Mouse (Mus musculus) neural tube, embryonic 12.5 days (tissue): ENCODE measurements around the gene Gatc. TPM values are rescaled to one million over a fixed set of nuclear protein-coding genes. Genes with fewer than 3 reads are reported as not detected.
"Not testable (repeated sequence)": the region's sequence is repeated elsewhere in the genome, so short reads cannot be mapped to it uniquely, and the experiment has no call there.

Experiments
- ATAC-seq: fragments of 200-750 bp; cut with Nextera tagmentation; 2 replicates; pipeline ENCODE4 v1.8.0; 2017; ENCODE audit warnings: low read depth, mild to moderate bottlenecking, moderate TSS enrichment, moderate library complexity; ENCODE audit not compliant: low FRiP score
- H3K27ac ChIP-seq: fragments of 300-500 bp; sonication (generic); 2 replicates; pipeline ENCODE4 v1.5.1; 2016
- H3K27me3 ChIP-seq: fragments of 300-500 bp; sonication (generic); replicated peaks from 2 replicates; pipeline ENCODE4 v1.6.1; 2016; ENCODE audit warnings: mild to moderate bottlenecking
- H3K36me3 ChIP-seq: fragments of 300-500 bp; sonication (generic); 2 replicates; pipeline ENCODE4 v1.6.1; 2016; ENCODE audit warnings: mild to moderate bottlenecking
- H3K4me1 ChIP-seq: fragments of 300-500 bp; sonication (generic); 2 replicates; pipeline ENCODE4 v1.6.1; 2016
- H3K4me2 ChIP-seq: fragments of 300-500 bp; sonication (generic); replicated peaks from 2 replicates; pipeline ENCODE4 v1.6.1; 2016; ENCODE audit warnings: mild to moderate bottlenecking
- H3K4me3 ChIP-seq: fragments of 300-500 bp; sonication (generic); 2 replicates; pipeline ENCODE4 v1.5.1; 2016
- H3K9ac ChIP-seq: fragments of 300-500 bp; sonication (generic); 2 replicates; pipeline ENCODE4 v1.6.1; 2016; ENCODE audit warnings: mild to moderate bottlenecking
- H3K9me3 ChIP-seq: fragments of 300-500 bp; sonication (generic); 2 replicates; pipeline ENCODE4 v1.6.1; 2016; ENCODE audit warnings: mild to moderate bottlenecking
- WGBS: fragments of 180-500 bp; shearing (Covaris S2); methylation state at CpG from one replicate; pipeline ENCODE4 v1.1.7; 2016; 5-methylcytosine and 5-hydroxymethylcytosine counted together
- polyA plus RNA-seq: library from polyadenylated mRNA; unstranded; fragments of >200 nt; fragmentation: Nextera tagmentation; extraction: Ambion mirVana; gene quantifications from 2 replicates; pipeline ENCODE4 v1.2.1, GENCODE M21; 2016

Gene Gatc
- 31.2 and 35.3 TPM in 2 replicates for polyA plus RNA-seq

DNA sequence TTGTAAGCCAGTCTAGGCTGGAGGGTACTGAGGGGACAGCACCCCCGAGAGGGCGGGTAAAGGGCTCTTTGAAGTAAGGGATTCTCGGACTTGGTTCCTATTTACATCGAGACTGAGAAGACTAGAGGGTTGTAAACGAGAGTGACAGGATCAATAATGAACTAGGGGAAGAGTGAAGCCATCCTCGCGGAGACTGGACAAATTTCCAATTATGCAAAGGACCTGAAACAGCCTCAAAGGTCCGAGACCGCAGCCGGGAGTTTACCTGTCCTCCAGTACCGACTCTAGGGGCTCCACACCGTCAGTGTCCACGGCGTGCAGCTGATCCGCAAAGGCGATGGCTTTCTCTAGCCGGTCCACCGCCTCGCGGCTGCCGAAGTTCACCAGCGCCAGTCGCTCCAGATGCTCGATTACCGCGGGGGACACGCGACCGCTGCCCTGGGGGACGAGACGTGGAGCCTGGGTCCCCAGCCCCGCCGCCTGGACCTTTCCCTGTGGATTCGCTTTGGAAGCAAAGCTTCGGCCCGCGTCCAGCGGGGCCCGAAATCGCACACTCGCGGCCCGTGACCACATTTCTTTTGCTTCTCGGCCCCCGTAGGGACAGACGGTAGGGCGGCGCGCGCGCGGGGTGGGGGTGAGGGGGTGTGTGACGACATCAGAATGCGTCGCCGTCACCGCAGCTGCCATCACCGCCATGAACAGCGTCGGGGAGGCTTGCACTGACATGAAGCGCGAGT is at the start of gene Gatc, which contains the start of gene Triap1:
TSS of gene Gatc (minus strand) at position 602 of the 737 bp plus-strand sequence.
TSS of gene Triap1 (plus strand) at position 649 of the 737 bp plus-strand sequence.
- H3K36me3 ChIP-seq: peaks cover 53% of the 10 kb centered on the region
- H3K4me3 ChIP-seq: peak within 1 kb of the TSS; percentile 78
- under 1% methylated on average over 62 of the region's 62 CpGs for WGBS
- peaks cover 18% of the 10 kb centered on the region for H3K4me1 ChIP-seq
- peak; percentile 91 for ATAC-seq
- no peaks in the 10 kb centered on the region for H3K27me3 ChIP-seq
- H3K9me3 ChIP-seq: no peaks in the 10 kb centered on the region
- H3K4me2 ChIP-seq: peak within 1 kb of the TSS; percentile 61
- H3K27ac ChIP-seq: peak within 1 kb of the TSS; percentile 57; the same call in 1 of the 2 replicates
- H3K9ac ChIP-seq: peak within 1 kb of the TSS; percentile 76

DNA sequence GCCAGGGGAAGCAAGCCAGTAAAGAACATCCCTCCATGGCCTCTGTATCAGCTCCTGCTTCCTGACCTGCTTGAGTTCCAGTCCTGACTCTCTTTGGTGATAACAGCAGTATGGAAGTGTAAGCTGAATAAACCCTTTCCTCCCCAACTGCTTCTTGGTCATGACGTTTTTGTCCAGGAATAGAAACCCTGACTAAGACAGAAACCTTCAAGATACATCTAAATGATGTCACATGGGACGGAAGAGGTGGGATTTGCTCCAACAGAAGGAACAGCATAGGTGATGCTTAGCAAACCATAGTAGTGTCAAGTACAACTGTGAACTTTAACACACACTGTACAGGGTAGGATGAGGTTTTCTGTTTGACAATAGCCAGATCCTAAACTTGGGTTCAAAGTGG is 37.9 kb upstream of the Gatc start:
- H3K9ac ChIP-seq, ATAC-seq, H3K27ac ChIP-seq, H3K27me3 ChIP-seq, H3K4me2 ChIP-seq, H3K36me3 ChIP-seq, H3K4me3 ChIP-seq, H3K4me1 ChIP-seq, H3K9me3 ChIP-seq: not testable (repeated sequence)
- WGBS: 79% methylated on average over 2 of the region's 2 CpGs

DNA sequence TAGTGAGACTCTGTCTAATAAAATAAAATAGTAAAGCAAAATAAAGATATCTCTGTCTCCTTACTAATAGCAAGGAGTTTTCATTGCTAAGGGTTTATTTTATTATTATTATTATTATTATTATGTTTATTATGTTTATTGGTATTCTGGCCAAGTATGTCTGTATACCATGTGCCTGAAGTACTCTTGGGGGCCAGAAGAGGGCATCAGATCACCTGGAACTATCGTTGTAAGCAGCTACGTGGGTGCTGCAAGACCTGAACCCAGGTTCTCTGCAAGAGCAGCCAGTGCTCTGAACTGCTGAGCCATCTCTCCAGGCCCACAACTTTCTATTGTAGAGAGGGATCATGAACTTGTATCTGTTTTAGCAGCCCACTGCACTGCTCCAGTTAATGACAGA is 34.5 kb upstream of the Gatc start:
- Histone ChIP-seq H3K36me3 (no peaks in the 10 kb centered on the region), H3K4me1 (peaks cover 11% of the 10 kb centered on the region; the same call in 1 of the 2 replicates), H3K9me3 (no peaks in the 10 kb centered on the region), H3K27ac (no peak overlapping the region), H3K9ac (no peak overlapping the region), H3K27me3 (no peaks in the 10 kb centered on the region), H3K4me2 (no peak overlapping the region), H3K4me3 (no peak overlapping the region)
- WGBS: 93% methylated on average over 2 of the region's 2 CpGs
- no peak for ATAC-seq

DNA sequence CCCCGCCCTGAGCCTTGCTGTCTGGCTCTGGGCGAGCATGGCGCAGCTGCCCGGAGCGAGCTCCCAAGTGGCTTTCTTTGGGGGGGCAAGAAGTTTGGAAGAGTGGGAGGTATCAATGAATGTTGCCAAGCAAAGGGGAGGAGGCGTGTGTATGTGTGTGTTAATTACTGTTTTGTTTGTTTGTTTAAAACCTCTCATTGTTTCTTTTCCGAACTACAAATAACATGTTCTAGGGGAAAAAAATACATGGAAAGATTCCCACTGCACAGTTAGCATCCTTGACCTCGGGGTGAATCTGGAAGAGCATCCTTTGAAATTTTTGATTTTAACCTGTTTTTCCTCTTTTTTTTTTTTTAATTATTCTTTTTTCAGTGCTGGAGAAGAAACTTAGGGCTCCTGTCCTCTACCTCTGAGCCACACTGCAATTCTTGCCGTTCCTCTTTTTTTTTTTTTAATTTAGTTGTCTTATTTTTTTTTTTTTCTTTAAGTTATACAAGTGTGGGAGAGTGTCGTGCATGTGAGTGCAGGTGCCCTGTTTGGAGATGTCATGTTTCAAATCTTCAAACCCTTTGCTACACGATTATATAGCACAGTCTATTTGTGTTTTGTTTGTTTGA is 33.3 kb upstream of the Gatc start:
- peak overlapping the region; percentile 11; the same call in 1 of the 2 replicates for H3K4me3 ChIP-seq
- H3K4me1 ChIP-seq: peaks cover 11% of the 10 kb centered on the region; the same call in 1 of the 2 replicates
- 9% methylated on average over 11 of the region's 11 CpGs for WGBS
- 0 out of 2 replicates have a peak overlapping the region, but pooled peaks have one; percentile 26 for H3K27ac ChIP-seq
- H3K9me3 ChIP-seq: no peaks in the 10 kb centered on the region
- H3K36me3 ChIP-seq: no peaks in the 10 kb centered on the region
- peak overlapping the region; percentile 48; the same call in 1 of the 2 replicates for H3K9ac ChIP-seq
- ATAC-seq: no peak; the same call in 1 of the 2 replicates
- H3K4me2 ChIP-seq: peak overlapping the region; percentile 62
- no peaks in the 10 kb centered on the region for H3K27me3 ChIP-seq

DNA sequence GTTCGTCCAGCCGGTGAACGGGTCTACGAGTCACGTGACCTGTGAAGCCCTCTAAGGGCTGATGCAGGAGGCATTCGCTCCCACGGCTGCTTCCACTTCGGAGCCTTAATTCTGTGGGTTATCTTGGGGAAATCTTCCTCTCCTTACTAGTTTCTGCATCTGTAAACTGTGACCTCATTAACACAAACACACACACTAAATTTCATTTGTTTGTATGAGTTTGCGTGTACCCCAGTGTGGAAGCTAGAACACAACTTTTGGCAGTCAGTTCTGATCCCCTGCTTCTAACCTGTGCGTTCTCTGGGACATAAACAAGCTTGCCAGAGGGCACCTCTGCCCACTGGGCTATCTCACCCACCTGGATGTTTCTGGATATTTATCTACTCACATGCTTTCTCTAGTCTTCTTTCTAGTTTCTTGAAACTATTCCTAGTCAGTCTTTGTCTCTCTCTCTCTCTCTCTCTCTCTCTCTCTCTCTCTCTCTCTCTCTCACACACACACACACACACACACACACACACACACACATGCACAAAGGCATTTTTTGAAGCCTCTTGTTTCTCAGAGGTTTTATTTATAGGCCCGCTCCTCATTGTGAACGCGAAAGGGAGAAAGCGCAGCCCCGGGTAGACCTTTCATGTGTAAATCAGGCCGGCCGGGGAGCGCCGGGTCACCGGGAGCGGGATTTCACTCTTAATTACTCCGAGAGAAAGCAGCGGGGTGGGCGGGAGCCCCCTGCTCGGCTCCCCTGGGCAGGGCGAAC is 32.6 kb upstream of the Gatc start:
- no peaks in the 10 kb centered on the region for H3K9me3 ChIP-seq
- WGBS: 10% methylated on average over 26 of the region's 26 CpGs
- peak overlapping the region; percentile 62 for H3K4me2 ChIP-seq
- ATAC-seq: peak; percentile 82
- peak overlapping the region; percentile 48; the same call in 1 of the 2 replicates for H3K9ac ChIP-seq
- H3K27ac ChIP-seq: 0 out of 2 replicates have a peak overlapping the region, but pooled peaks have one; percentile 51
- peaks cover 11% of the 10 kb centered on the region; the same call in 1 of the 2 replicates for H3K4me1 ChIP-seq
- peak overlapping the region; percentile 11; the same call in 1 of the 2 replicates for H3K4me3 ChIP-seq
- H3K27me3 ChIP-seq: no peaks in the 10 kb centered on the region
- H3K36me3 ChIP-seq: no peaks in the 10 kb centered on the region

DNA sequence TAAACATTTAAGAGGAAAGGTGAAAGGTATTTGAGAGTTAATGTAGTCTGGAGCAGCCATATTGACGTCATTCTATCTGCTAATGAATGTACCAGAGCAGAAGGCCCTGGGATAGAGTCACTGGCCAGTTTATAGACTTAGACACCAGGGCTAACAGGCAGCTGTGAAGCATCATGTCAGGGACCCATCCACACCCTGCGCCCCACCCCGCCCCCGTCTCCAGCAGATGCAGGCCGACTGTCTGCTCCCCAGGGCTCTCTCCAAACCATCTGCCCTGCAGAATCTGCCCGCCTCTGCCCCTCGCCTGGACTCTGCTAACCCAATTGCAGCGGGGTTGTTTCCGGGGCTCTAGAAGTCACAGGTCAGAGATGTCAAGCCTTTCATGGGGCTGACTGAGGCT is 30.8 kb upstream of the Gatc start:
- H3K4me1 ChIP-seq: peaks cover 11% of the 10 kb centered on the region; the same call in 1 of the 2 replicates
- no peak for ATAC-seq
- WGBS: 21% methylated on average over 9 of the region's 9 CpGs
- no peak overlapping the region; the same call in none of the 2 replicates for H3K27ac ChIP-seq
- H3K36me3 ChIP-seq: no peaks in the 10 kb centered on the region
- H3K4me2 ChIP-seq: no peak overlapping the region
- H3K27me3 ChIP-seq: no peaks in the 10 kb centered on the region
- H3K9me3 ChIP-seq: no peaks in the 10 kb centered on the region
- H3K9ac ChIP-seq: 0 out of 2 replicates have a peak overlapping the region, but pooled peaks have one; percentile 17
- H3K4me3 ChIP-seq: no peak overlapping the region

DNA sequence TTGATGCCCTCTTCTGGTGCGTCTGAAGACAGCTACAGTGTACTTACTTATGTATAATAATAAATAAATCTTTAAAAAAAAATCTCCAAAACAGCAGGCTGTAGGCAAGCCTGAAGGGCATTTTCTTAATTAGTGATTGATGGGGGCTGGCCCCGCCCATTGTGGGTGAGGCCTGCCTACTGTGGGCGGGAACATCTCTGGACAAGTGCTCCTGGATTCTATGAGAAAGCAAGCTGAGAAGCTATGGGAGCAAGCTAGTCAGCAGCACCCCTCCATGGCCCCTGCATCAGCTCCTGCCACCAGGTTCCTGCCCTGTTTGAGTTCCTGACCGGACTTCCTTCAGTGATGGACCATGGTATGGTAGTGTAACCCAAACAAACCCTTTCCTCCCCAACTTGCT is 23.8 kb upstream of the Gatc start:
- no peak for ATAC-seq
- Histone ChIP-seq H3K27ac (no peak overlapping the region), H3K4me2 (no peak overlapping the region), H3K27me3 (no peaks in the 10 kb centered on the region), H3K9me3 (no peaks in the 10 kb centered on the region), H3K9ac (no peak overlapping the region), H3K4me1 (peaks cover 8% of the 10 kb centered on the region; the same call in 1 of the 2 replicates), H3K36me3 (no peaks in the 10 kb centered on the region), H3K4me3 (no peak overlapping the region)
- 89% methylated on average over 4 of the region's 4 CpGs for WGBS

DNA sequence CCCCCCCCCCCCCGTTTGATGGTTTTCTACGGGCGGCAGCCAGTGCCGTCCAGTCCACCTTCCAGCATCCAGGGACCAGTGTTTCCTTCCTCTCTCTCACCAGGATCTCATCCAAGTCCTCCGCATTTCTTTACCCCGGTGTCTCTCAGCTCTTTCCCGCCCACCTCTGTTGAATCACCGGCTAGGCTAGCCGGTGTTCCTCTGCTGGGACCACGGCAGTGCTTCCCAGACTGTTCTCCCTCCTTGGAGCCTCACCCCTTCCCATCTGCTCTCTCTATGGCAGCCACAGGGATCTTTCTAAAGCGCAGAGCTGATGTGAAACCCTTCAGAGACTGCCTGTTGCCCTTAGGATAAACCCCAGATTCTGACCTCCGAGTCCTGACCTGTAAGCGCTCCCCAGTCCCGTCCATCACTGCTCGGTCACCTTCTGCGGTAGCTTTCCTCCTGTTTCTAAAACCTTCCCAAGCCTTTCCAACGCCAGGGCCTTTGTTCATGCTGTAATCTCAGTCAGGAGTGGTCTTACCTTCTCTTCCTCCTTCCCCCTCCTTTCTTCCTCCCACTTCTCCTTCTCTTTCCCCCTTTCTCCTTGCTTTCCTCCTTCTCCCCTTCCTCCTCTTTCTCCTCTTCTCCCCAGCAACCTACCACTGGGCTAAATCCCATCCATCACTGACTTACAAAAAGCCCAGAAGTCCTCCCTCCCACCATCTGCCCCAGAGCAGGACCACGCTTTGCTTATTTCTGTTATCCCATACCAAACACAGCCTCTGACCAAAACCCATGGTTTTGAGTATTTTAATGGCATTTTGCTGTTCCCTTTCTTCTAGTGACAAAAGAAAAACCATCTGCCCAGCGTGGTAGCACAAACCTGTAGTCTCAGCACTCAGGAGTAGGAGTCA is 22.1 kb upstream of the Gatc start:
- no peaks in the 10 kb centered on the region for H3K9me3 ChIP-seq
- peak; percentile 50; the same call in 1 of the 2 replicates for ATAC-seq
- H3K27ac ChIP-seq: peak overlapping the region; percentile 21; the same call in 1 of the 2 replicates
- H3K4me2 ChIP-seq: peak overlapping the region; percentile 41
- no peaks in the 10 kb centered on the region for H3K27me3 ChIP-seq
- WGBS: 11% methylated on average over 19 of the region's 19 CpGs
- H3K4me3 ChIP-seq: no peak overlapping the region
- peaks cover 8% of the 10 kb centered on the region; the same call in 1 of the 2 replicates for H3K4me1 ChIP-seq
- no peaks in the 10 kb centered on the region for H3K36me3 ChIP-seq
- H3K9ac ChIP-seq: no peak overlapping the region

DNA sequence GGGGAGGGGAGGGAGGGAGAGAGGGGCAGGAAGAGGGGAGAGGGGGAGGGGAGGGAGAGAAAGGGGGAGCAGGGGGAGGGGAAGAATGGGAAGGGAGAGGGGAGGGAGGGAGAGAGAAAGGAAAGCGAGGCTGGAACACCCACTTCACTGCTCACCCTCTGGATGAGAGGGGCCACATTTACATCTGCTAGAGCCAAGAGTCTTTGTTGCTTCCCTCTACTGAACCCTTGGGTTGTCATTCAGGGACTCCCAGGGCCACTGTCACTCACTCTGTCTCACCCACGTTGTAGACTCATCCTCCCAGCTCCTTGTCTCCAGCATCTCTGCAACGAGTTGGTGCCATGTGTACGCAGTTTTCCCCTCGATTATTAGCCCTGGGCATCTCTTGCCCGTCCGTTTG is 21.2 kb upstream of the Gatc start:
- H3K9ac ChIP-seq: no peak overlapping the region
- no peaks in the 10 kb centered on the region for H3K36me3 ChIP-seq
- no peak overlapping the region for H3K27ac ChIP-seq
- 31% methylated on average over 7 of the region's 7 CpGs for WGBS
- peaks cover 8% of the 10 kb centered on the region; the same call in 1 of the 2 replicates for H3K4me1 ChIP-seq
- peak overlapping the region; percentile 12; the same call in 1 of the 2 replicates for H3K4me2 ChIP-seq
- H3K4me3 ChIP-seq: no peak overlapping the region
- no peak for ATAC-seq
- no peaks in the 10 kb centered on the region for H3K27me3 ChIP-seq
- no peaks in the 10 kb centered on the region for H3K9me3 ChIP-seq

DNA sequence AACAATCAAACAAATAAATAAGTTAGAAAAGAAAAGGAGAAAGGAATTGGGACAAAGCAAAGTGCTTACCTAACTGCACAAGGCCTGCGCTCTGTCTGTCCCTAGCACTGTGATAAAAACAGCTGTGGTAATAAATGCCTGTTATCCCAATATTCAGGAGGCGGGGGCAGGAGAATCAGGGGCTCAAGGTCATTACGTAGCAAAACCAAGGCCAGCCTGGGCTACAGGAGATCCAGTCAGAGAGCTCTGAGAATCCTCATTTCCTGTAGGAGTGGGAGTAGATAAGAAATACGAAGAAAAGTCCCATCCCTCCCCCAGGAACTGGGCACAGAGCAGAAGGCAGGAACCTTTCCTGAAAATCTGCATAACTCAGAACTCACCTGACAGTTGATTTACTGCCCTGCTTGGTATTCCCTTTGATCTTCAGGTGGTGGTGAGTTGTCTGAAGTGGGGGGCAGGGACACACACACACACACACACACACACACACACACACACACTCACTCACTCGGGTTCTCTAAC is 18.9 kb upstream of the Gatc start:
- H3K4me3 ChIP-seq: no peak overlapping the region
- ATAC-seq: no peak
- no peak overlapping the region for H3K27ac ChIP-seq

DNA sequence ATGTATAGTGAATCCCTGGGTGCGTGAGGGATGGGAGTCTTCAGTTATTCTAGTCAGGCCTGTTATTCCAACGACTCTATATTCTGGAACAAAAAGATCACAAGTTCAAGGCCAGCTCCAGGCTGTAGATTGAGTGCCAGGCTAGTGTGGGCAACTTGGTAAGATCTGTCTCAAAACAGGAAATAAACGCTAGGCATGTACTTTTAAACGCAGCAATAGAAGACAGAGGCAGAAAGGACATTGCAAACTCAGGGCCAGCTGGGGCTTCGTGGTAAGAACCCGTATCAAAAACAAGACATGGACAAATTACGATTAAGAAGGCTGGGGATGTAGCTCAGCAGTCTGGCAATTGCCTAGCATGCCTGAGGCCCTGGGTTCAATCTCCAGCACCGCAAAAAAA is 18.5 kb upstream of the Gatc start:
- Histone ChIP-seq H3K36me3 (no peaks in the 10 kb centered on the region), H3K27ac (no peak overlapping the region), H3K4me2 (no peak overlapping the region), H3K9ac (no peak overlapping the region), H3K9me3 (no peaks in the 10 kb centered on the region), H3K4me3 (no peak overlapping the region), H3K4me1 (peaks cover 8% of the 10 kb centered on the region; the same call in 1 of the 2 replicates), H3K27me3 (no peaks in the 10 kb centered on the region)
- no peak for ATAC-seq
- 83% methylated on average over 8 of the region's 8 CpGs for WGBS

More for the DNA sequence above, 18.9 kb upstream of the Gatc start:
- no peak overlapping the region for H3K4me2 ChIP-seq
- peaks cover 8% of the 10 kb centered on the region; the same call in 1 of the 2 replicates for H3K4me1 ChIP-seq
- no peaks in the 10 kb centered on the region for H3K9me3 ChIP-seq
- WGBS: 53% methylated on average over 5 of the region's 5 CpGs
- H3K27me3 ChIP-seq: no peaks in the 10 kb centered on the region
- no peaks in the 10 kb centered on the region for H3K36me3 ChIP-seq
- no peak overlapping the region for H3K9ac ChIP-seq
